Mouse (Mus musculus): ENCODE measurements around the gene Gpr33.

Gpr33 gene

DNA sequence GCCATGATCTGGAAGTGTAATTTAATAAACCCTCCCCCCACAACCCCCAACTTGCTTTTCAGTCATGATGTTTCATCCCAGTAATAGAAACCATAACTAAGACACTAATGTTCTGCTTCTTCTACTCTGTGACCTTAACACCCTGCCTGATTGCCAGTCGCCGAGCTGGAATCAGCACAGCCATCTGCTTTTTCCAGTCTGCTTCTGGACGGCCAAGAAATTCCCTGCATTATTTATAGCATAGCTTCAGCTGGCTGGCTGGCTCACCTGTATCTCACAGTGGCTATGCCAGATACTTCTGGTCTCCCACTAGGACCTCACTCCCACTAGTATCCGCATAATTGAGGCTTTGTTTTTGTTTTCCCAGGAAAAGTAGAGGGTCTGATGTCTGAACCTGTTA, 42.0 kb downstream of the Gpr33 start:
- no peak for DNase-seq (ENCODE audit: low read depth in 2 of 2, low spot score in 2 of 2)

DNA sequence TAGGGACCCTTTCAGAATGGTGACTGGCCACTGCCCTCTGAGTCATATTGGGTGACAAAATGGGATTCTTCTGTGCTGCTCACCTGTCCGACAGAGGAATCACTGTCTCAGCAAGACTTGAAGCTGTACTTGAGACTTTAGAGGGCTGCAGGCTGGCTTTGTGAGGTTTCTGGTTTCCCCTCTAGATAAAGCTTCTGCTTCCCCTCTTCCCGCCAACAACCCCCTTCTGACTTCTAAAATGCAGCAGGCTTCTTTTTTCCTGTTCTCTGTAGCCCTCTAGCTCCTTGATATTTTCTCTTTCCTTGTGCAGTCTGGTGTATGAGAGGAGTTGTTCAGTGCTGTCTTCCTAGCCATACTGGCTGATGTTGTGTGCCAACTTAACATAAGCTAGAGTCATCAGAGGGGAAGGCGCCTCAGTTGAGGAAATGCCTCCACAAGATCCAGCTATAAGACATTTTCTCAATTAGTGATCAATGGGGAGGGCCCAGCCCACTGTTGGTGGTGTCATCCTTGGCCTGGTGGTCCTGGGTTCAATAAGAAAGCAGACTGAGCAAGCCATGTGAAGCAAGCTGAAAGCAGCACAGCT, 42.6 kb downstream of the Gpr33 start:
- no peak for DNase-seq (ENCODE audit: low read depth in 2 of 2, low spot score in 2 of 2)

DNA sequence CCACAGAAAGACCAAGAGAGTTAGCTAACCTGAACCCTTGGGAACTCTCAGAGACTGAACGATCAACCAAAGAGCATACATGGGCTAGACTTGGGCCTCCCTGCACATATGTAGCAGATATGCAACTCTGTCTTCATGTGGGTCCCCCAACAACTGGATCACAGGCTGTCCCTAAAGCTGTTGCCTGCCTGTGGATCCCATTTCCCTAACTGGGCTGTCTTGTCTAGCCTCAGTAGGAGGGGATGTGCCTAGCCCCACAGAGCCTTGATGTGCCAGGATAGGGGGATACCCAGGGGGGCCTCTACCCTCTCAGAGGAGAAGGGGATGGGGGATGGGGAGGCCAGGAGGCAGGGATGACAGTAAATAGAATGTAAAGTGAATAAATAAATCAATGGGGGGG, 44.2 kb downstream of the Gpr33 start:
- DNase-seq (ENCODE audit: low read depth in 2 of 2, low spot score in 2 of 2) = no peak

DNA sequence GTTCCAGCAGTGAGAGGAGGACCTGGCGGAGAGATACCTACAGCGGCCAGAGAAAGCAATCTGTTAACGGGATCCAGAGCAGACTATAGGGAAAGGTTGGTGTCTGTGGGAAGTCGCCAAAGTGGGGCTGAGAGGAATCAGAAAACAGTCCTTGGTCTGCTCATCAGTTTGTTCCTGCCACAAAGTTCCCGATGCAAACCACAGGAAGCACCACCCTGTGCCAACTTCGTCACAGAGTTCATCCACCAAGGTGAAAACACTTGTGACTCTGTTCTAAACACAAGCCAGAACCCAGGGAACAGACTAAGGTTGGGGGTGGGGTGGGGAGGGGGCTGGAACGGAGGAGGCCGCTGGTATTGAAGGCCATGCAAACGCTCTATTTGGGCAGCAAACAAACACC, 51.3 kb downstream of the Gpr33 start:
- DNase-seq (ENCODE audit: low read depth in 2 of 2, low spot score in 2 of 2) = peak; percentile 47 to 58

DNA sequence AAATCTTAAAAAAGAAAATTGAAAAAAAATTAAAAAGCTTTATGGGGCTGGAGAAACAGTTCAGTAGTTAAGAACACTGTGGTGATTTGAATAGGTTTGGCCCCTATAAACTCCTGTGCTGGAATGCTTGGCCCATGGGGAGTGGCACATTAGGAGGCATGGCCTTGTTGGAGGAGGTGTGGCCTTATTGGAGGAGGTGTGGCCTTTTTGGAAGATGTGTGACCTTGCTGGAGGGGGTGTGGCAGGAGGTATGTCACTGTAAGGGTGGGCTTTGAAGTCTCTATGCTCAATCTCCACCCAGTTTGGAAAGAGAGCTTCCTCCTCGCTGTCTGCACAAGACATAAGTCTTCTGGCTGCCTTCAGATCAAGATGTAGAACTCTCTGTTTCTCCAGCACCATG, 53.5 kb downstream of the Gpr33 start:
- no peak for DNase-seq (ENCODE audit: low read depth in 2 of 2, low spot score in 2 of 2)
